Mouse (Mus musculus) duodenum, adult 2 months (tissue): ENCODE results near the gene Gm49354. TPM values are rescaled to one million over a fixed set of nuclear protein-coding genes. Genes with fewer than 3 reads are reported as not detected.

Experiments
- polyA plus RNA-seq: library from polyadenylated mRNA; depleted of rRNA; stranded (reverse); fragments of >200 nt; gene quantifications from 2 replicates; pipeline ENCODE4 v1.2.3, GENCODE M21; 2012; ENCODE audit warnings: low replicate concordance; rRNA removed

The Gm49354 gene
- not detected in 2 replicates for polyA plus RNA-seq

DNA sequence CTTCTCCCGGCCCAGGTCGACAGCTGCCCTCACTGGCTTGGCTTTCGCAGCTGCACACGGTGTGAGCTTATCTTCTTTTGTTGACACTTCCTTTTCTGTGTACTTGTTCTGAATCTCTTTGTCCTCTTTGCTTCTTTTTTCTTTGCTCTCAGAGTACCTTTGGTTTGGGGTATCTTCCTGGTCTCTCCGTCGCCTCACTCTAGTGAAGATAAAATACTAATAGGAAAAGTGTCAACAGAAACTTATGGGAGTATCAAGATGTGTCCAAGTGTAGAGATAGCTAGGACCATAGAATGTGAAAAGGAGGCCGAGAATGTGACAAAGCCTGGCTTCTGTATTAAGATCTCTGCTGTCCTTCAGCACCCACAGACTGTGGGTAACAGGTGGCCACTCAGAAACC is at the start of gene Gm49354:
Gene Gm49354, minus strand, starts transcription at position 101 of the 400 bp plus-strand sequence.

DNA sequence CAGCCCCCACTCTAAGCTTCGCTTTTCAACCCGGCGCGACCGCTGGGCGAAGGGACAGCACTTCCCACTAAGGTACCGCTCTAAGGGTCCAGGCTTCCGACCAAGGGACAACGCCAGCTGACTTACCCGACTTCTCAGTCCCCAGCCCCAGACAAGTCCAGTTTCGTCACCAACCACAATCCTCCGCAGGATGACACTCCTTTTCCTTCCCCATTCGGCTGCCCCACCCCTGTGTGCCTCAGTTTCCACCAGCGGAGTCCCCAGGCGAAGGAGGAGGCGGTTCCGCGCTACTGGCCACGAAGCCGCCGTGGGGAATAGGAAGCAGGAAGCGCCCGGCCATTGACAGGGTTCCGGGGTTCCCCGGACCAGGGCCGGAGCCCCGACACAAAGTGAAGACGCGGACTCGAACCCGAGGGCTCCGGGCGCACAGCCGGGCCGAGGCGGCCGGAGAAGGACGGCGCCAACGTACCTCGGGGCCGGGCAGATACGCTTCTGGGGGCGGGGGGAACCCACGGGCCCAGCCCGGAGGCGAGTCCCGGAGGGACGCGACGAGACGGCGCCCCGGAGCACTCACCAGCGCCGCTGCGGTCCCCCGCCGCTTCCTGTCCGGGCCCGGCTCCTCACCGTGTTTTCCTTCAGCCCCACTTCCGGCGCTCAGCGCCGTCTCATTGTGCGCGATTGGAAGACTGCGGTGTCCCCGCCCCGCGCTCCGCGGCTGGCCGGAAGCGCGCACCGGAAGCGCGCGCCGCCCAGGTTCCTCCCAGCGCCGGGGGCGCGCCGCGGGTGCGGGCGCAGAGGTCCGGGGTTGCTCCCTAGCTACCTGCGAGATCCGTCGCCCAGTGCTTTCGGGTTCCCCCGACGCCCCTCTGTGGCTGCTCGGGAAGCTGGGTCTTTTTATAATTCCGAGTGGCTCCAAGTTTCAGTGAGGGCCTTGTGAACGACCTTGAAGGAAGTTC is 40.7 kb upstream of the Gm49354 start, which contains the start of gene Tut7:
Gene Tut7, minus strand, starts transcription at position 641 of the 956 bp plus-strand sequence.

DNA sequence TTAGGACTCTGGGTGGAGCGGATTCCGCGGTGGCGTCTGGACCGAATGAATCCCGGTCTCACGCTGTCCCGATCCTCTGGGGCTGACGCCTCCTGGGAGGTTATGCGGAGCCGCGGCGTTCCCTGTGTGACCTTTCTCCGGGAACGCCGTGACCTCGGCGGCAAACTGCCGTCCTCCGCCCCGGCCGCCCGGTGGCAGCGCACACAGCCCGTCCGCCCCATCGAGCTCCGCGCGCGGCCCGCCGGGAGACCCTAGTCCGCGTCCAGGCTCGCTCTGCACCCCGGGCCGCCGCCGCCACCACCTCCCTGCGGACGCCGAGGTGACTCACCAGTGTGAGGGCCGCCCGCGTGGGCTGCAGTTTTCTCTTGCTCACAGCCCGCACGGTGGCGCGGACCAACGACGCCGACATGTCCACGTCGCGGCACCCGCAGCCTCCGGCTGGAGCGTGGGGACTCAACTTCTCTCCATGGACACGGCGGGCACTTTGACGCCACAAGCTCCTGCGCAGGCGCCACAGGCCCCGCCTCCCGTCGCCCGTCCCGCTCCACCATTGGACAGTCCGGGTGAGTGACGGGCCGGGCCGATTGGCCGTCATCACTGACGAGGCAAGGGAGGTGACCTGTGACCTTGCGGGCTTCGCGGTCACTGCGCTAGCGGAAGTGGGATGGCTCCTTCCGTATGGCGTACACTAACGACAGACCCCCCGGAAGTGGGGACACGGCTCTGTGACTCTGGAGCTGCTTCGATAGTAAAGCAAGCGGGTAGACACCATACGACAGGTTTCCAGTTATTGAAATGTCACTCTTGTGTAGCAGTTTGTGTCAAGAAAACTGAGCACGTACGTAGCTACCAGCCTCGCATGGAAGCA is 12.5 kb downstream of the Gm49354 start, which contains the start of gene Isca1:
Gene Isca1, minus strand, starts transcription at position 515 of the 868 bp plus-strand sequence.

DNA sequence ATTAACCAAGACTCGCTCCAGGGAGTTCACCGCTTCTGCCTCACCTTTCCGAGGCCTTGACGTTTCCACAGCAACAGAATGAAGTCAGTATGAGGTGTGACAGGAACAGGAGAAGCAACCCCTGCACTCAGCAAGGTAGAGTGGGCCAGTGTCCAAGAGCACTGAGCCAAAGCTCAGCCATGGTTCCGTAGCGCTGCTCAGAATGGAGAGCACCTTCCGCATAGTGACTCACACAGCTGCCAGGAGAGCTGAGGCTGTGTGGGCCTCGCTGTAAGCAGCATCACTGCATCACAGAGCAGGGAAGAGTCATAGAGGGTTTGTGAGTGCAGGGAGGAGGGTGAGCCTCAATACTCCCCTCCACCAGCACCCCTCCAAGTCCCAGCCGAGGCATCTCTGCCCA is 35.3 kb downstream of the Gm49354 start, which contains the start of gene 1700014D04Rik:
Gene 1700014D04Rik, minus strand, starts transcription at position 42 of the 400 bp plus-strand sequence.

DNA sequence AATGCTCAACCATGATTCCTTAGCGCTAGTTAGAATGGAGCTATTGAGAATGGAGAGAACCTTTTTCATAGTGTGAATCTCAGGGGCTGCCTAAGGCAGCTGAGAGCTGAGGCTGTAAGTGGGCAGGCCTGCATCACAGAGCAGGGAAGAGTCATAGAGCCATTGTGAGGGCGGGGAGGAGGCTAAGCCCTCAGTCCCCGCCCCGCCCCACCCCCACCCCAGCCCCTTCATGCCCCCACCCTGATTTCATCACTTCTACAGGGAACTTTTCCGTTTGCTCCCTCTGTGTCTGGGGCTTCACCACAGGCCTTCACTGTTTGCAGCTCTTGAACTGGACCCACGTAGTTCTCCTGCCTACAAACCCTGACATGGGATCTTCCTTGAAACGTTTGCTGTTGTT is 50.4 kb downstream of the Gm49354 start, which contains the start of gene Spata31d1d:
Gene Spata31d1d, minus strand, starts transcription at position 101 of the 400 bp plus-strand sequence.

DNA sequence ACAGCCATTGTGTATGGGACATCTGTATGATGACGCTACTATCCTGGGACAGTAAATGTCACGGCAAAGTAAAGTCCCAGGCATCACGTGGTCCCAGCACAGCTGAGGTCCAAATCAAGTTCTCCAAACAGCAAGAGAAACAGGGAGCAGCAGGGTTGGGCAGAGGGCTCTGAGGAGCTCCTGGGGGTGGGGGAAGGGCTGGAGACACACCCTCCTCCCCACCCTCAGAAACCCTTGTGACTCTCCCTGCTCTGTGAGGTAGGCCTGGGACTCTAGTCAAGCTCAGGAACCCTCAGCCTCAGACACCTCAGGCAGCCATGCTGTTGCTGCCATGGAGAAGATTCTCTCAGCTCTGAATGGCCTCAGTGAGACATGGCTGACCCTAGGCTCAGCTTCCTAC is 70.1 kb downstream of the Gm49354 start, which contains the start of gene Spata31d1b:
Gene Spata31d1b, plus strand, starts transcription at position 301 of the 400 bp plus-strand sequence.

DNA sequence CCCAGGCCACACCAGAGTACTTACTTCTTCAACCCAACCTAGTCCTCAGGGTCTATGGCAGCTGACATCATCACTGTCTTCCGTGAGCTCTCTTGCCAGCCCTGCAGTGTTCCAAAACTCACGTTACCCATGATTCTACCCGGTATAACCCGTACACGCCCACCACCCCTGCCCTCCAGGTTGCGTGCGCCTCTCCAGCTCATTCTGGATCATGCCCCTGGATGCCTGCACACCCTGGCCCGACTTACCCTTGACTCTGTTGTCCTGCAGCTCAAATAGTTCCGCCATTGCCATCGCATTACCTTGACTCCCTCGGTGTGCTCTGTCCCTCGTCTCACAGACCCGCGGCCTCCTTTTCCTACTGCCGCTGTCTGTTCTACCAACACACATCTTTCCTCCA is 71.8 kb downstream of the Gm49354 start, which contains the start of gene Spata31d1a:
Gene Spata31d1a, minus strand, starts transcription at position 101 of the 400 bp plus-strand sequence.

Other genes with a start within 250 kb of the Gm49354 start
- gene Agtpbp1, start 197.0 kb downstream of the Gm49354 start, polyA plus RNA-seq, result 1.5 and 2.3 TPM in 2 replicates
- 18.1 and 18.3 TPM in 2 replicates for gene Naa35, start 197.0 kb downstream of the Gm49354 start, polyA plus RNA-seq
- gene Golm1, start 106.4 kb downstream of the Gm49354 start, polyA plus RNA-seq, result 13.5 and 39.8 TPM in 2 replicates
- not detected in 2 replicates for gene 4921517D22Rik, start 88.1 kb downstream of the Gm49354 start, polyA plus RNA-seq
- gene Spata31d1a, start 71.9 kb downstream of the Gm49354 start, polyA plus RNA-seq, result not detected in 2 replicates
- gene Spata31d1b, start 70.0 kb downstream of the Gm49354 start, polyA plus RNA-seq, result not detected in 2 replicates
- not detected in 2 replicates for gene Spata31d1d, start 50.5 kb downstream of the Gm49354 start, polyA plus RNA-seq
- gene 1700014D04Rik, start 35.5 kb downstream of the Gm49354 start, polyA plus RNA-seq, result 0.04 TPM in 1 of 2 replicates, not detected in the other
- gene Isca1, start 12.4 kb downstream of the Gm49354 start, polyA plus RNA-seq, result 44.8 and 51.4 TPM in 2 replicates
- 10.8 and 15.2 TPM in 2 replicates for gene Tut7, start 40.9 kb upstream of the Gm49354 start, polyA plus RNA-seq